Mouse (Mus musculus) lung, adult 2 months (tissue): ENCODE results near the gene Panx3. TPM values are rescaled to one million over a fixed set of nuclear protein-coding genes. Genes with fewer than 3 reads are reported as not detected.
A peak's percentile ranks its signal among the peaks of the same experiment; 100 is the strongest.

Source experiments
- DNase-seq: peaks from one replicate; pipeline ENCODE4 v3.0.0; 2022
- H3K4me1 ChIP-seq: fragments of 200-500 bp; 2 replicates; pipeline ENCODE4 v1.6.1; 2011; ENCODE audit warnings: low read length; ENCODE audit not compliant: control insufficient read depth, insufficient read depth
- H3K4me3 ChIP-seq: fragments of 200-500 bp; replicated peaks from 2 replicates; pipeline ENCODE3; 2011; ENCODE audit warnings: low read depth, mild to moderate bottlenecking, control low read depth, low read length; ENCODE audit errors: extremely low read depth
- CTCF ChIP-seq: fragments of 200-500 bp; IDR thresholded peaks from 2 replicates; pipeline ENCODE4 v1.5.1; 2011; ENCODE audit warnings: mild to moderate bottlenecking, low read length, control low read depth; ENCODE audit not compliant: insufficient read depth
- POLR2A ChIP-seq: fragments of 200-500 bp; IDR thresholded peaks from 2 replicates; pipeline ENCODE4 v1.6.1; 2011; ENCODE audit warnings: low read depth, mild to moderate bottlenecking, control low read depth, low read length, borderline replicate concordance; ENCODE audit errors: extremely low read depth
- WGBS: fragments of 180-500 bp; shearing (Covaris S2); methylation state at CpG from one replicate; pipeline ENCODE4 v1.1.7; 2018; 5-methylcytosine and 5-hydroxymethylcytosine counted together
- polyA plus RNA-seq: library from polyadenylated mRNA; depleted of rRNA; stranded (reverse); fragments of >200 nt; gene quantifications from 2 replicates; pipeline ENCODE4 v1.2.3, GENCODE M21; 2012; rRNA removed

The Panx3 gene
- polyA plus RNA-seq, 1 experiment: not detected

GRCm38 (mm10) chr9:37623981-37624380 is 45.1 kb downstream of the Panx3 start:
- no peak for TF ChIP-seq CTCF
- no peak for TF ChIP-seq POLR2A
- Histone ChIP-seq H3K4me1 (no peaks in the 10 kb centered on the region), H3K4me3 (no peak overlapping the region)
- 87% methylated on average over 3 of the region's 3 CpGs for WGBS
- no peak for DNase-seq

- DNase-seq: no peak
- 88% methylated on average over 6 of the region's 6 CpGs for WGBS
- Histone ChIP-seq H3K4me3 (no peak overlapping the region), H3K4me1 (no peaks in the 10 kb centered on the region)
- TF ChIP-seq CTCF: no peak
- TF ChIP-seq POLR2A: no peak
These were observed 47.7 kb downstream of the Panx3 start for GRCm38 (mm10) chr9:37621290-37621689.

- peak; percentile 12 for DNase-seq
- 0 out of 2 replicates have a peak, but pooled peaks cover 2% of the 10 kb centered on the region for H3K4me1 ChIP-seq
- 59% methylated on average over 2 of the region's 2 CpGs for WGBS
- TF ChIP-seq POLR2A (no peak), CTCF (peak; percentile 47; the same call in 1 of the 2 replicates)
- H3K4me3 ChIP-seq: no peak overlapping the region
These were observed 52.3 kb downstream of the Panx3 start for GRCm38 (mm10) chr9:37616770-37617169.

GRCm38 (mm10) chr9:37615220-37615619 is 53.8 kb downstream of the Panx3 start:
- TF ChIP-seq CTCF: no peak
- H3K4me3 ChIP-seq: no peak overlapping the region
- no peak for DNase-seq
- 75% methylated on average over 5 of the region's 5 CpGs for WGBS
- 0 out of 2 replicates have a peak, but pooled peaks cover 2% of the 10 kb centered on the region for H3K4me1 ChIP-seq

- Histone ChIP-seq H3K4me3 (no peak overlapping the region), H3K4me1 (0 out of 2 replicates have a peak, but pooled peaks cover 2% of the 10 kb centered on the region)
- TF ChIP-seq CTCF (no peak), POLR2A (no peak)
- no peak for DNase-seq
These were observed 54.7 kb downstream of the Panx3 start for GRCm38 (mm10) chr9:37614316-37614715.

- 19% methylated on average over 6 of the region's 6 CpGs for WGBS
- no peak for TF ChIP-seq POLR2A
- TF ChIP-seq CTCF: no peak
- 0 out of 2 replicates have a peak, but pooled peaks cover 2% of the 10 kb centered on the region for H3K4me1 ChIP-seq
These were observed 55.1 kb downstream of the Panx3 start for GRCm38 (mm10) chr9:37613911-37614280.

GRCm38 (mm10) chr9:37613182-37613910 is 55.7 kb downstream of the Panx3 start, which contains the start of gene Spa17:
TSS of gene Spa17 (minus strand) at chr9:37613722.
- TF ChIP-seq CTCF (no peak), POLR2A (peak; percentile 28; the same call in 1 of the 2 replicates)
- peak; percentile 84 for DNase-seq
- Histone ChIP-seq H3K4me1 (0 out of 2 replicates have a peak, but pooled peaks cover 2% of the 10 kb centered on the region), H3K4me3 (peak within 1 kb of the TSS; percentile 79)
- WGBS: under 1% methylated on average over 45 of the region's 45 CpGs

More at GRCm38 (mm10) chr9:37613911-37614280, 55.1 kb downstream of the Panx3 start:
- peak overlapping the region; percentile 73 for H3K4me3 ChIP-seq
- no peak for DNase-seq

Other genes starting within 250 kb of the Panx3 start
- 0.07 and 0.22 TPM in 2 replicates for gene Robo3, start 236.0 kb downstream of the Panx3 start, polyA plus RNA-seq
- 22.9 and 28.5 TPM in 2 replicates for gene Msantd2, start 179.9 kb downstream of the Panx3 start, polyA plus RNA-seq
- gene Esam, start 141.2 kb downstream of the Panx3 start, polyA plus RNA-seq: 229 and 240 TPM in 2 replicates
- gene Vsig2, start 130.0 kb downstream of the Panx3 start, polyA plus RNA-seq: 60.7 and 63.3 TPM in 2 replicates
- gene Nrgn, start 116.3 kb downstream of the Panx3 start, polyA plus RNA-seq: 19.8 and 20.2 TPM in 2 replicates
- 6.2 and 9.3 TPM in 2 replicates for gene Siae, start 113.5 kb downstream of the Panx3 start, polyA plus RNA-seq
- 2.6 and 3.1 TPM in 2 replicates for gene Spa17, start 55.5 kb downstream of the Panx3 start, polyA plus RNA-seq
- 32.7 and 44.5 TPM in 2 replicates for gene Tbrg1, start 11.9 kb downstream of the Panx3 start, polyA plus RNA-seq
- gene Olfr160, start 47.0 kb upstream of the Panx3 start, polyA plus RNA-seq: not detected in 2 replicates
- gene Olfr874, start 75.9 kb upstream of the Panx3 start, polyA plus RNA-seq: not detected in 2 replicates
- 0.11 TPM in 1 of 2 replicates, not detected in the other for gene Olfr875, start 102.6 kb upstream of the Panx3 start, polyA plus RNA-seq
- gene Olfr876, start 133.8 kb upstream of the Panx3 start, polyA plus RNA-seq: not detected in 2 replicates
- gene Olfr877, start 185.0 kb upstream of the Panx3 start, polyA plus RNA-seq: not detected in 2 replicates
- gene Olfr145, start 227.5 kb upstream of the Panx3 start, polyA plus RNA-seq: not detected in 2 replicates
- gene Olfr878, start 248.6 kb upstream of the Panx3 start, polyA plus RNA-seq: not detected in 2 replicates